Mouse (Mus musculus): ENCODE measurements around the gene Pheta1.

Gene Pheta1

GRCm38 (mm10) chr5:121825606-121826005 is 23.2 kb upstream of the Pheta1 start:
- no peak for DNase-seq (ENCODE audit: low read depth, low spot score)

- DNase-seq (ENCODE audit: low read depth, low spot score), result no peak
These were observed 20.9 kb upstream of the Pheta1 start for GRCm38 (mm10) chr5:121827876-121828275.

- no peak for DNase-seq (ENCODE audit: low read depth, low spot score)
These were observed 20.0 kb upstream of the Pheta1 start for GRCm38 (mm10) chr5:121828491-121829432.

DNA sequence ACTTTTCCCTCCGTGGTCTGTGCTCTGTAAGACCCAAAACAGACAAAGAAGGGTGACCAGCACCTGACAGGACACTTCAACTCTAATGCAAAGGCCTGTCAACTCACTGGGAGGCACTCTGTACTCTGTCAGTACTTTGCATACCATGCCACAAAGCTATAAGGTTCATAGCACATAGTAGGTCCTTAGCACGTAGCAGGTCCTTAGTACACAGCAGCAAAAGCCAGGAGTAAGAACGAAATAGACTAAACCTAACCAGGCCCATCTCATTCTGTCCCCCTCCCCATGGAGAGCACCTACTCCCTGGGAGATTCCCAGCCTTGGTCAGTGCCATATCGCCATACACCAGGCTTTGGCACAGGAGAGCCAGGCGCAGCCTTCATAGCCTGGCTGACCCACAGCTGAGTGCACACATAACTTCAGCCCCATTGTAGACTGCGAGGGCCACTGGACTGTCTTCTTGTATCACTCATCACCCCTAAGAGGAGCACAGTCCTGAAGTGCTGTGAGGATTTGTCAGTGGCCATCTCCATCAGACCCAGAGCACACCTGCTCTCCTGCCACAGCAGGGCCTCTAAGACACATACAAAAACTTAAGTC is 17.7 kb upstream of the Pheta1 start:
- DNase-seq (ENCODE audit: low read depth, low spot score), result no peak

DNA sequence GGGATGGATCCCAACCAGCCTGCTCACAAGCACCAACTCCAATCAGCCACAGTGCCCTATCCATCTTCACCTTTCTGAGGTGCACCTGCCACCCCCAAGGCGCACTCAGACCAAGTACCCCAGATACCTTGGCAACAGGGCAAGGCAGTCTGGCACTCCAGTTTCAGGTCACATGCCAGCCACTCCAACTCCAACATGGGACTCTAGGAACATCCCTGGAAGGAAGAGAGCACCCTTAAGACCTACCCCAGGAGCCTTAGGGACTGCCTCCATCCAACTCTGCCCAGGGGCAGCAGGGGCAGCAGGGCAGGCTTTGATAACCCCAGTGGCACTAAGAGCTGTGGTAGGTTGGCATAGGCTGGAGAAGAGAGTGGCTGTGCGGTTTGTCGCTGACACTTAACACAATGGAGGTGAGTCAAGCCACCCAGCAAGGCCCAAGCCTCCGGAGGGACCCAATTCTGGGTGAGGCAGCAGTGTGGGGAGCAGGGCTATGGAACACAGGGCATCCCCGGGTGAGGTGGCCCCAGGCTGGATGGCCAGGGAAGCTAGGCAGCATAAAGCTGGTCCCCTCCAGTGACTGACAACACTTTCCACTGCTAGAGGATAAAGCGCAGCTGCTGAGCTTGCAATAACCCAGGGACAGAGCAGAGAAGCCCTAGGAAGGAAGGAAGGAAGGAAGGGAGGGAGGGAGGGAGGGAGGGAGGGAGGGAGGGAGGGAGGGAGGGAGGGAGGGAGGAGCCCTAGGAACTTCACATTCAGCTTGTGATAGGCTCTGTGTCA is 16.2 kb upstream of the Pheta1 start:
- no peak for DNase-seq (ENCODE audit: low read depth, low spot score)

DNA sequence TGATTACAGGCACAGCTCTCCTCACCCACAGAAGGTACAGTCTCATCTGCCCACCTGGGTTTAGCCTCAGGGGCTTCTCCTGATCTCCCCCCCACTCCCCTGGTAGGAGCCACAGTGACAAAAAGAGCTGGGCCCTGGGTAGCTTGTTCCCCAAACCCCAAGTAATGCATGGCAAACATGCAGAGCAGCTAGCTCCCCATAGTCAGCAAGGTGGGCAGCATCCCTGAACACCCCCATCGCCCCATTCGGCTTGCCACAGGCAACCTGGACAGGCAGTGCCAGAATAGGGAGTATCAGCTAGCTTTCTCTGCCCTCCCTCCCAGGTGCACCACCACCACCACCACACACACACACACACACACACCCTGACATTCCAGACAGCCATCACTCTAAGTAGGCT is 15.6 kb upstream of the Pheta1 start:
- DNase-seq (ENCODE audit: low read depth, low spot score), result no peak

DNA sequence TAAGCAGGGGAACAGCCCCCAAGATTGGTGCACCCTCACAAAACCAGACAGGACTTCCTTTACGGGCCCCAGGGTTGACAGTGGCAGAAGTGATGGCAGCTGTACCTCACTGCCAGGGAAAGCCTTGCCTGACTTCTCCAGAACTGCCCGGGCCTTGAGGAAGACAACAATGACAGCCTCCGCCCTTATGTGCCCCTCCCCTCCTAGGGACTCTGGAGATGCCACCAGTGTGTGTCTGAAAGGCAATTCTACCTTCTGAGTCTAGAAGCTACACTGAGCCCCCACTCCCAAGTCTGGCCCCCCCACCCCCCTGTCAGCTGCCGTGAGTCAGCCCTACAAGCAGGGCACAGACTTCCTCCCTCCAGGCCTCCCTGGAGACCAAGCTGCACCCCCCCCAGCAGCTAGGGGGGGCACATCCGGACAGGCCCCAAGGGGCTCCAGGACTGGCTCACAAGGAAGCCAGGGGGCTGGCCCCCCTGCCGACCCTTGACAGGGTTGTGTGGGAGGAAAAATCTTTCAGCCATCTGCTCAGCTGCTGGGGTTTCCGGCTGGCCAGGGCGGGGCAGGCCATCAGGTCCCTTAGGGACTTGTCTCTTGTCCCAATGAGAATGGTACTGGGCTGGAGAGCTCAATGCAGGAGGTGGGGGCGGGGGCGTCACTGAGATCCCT is 15.1 kb upstream of the Pheta1 start:
- DNase-seq (ENCODE audit: low read depth, low spot score), result peak; percentile 53

DNA sequence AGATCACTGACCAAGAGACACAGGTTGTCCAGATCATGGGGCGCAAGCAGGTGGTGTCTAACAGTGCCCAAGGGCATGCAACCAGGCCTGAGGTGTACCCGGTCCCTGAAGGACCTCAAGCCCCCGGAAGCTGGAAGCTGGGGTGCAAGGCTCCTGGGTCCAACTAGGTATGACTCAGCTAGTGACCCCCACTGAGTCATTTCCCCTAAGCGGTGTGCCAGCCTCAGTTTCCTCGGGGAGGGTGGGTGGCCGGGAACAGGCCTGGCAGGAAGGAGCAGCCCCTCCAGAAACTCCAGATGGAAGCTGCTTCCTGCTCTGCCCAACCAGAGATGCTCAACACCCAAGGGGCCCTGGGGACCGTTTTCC is 14.6 kb upstream of the Pheta1 start:
- no peak for DNase-seq (ENCODE audit: low read depth, low spot score)

DNA sequence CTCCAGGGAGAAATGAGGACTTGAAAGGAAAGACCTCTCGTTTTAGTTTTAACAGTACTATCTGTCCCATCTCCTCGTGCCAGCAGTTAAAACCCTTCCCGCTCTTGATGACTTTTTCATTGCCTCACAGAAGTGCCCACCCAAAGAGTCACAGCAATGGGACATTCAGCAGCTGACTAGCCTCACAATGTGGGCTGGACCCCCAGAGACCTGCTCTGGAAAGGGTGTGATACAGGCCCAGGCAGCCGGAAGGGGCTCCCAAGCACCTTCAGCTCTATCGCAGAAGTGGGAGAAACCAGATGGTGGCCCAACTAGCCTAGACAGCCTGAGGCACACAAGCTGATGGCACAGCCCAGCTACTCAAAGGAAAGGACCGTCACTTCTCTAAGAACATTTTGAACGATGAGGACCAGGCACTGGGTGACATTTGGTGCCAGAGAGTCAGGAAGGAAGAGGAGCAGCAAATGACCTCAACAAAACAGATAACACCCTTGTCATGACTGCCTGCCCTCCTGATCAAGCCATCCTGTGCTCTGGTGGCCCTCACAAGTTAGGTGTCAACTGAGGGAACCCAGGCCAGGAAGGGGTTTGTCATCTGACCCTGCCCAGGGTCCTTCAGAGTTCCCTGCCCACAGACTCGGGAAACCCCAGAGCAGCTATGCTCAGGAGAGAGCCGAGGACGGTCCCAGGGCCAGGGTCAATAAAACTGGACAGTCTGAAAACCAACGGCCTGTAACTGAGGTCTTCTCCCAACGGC is 13.6 kb upstream of the Pheta1 start:
- peak; percentile 35 for DNase-seq (ENCODE audit: low read depth, low spot score)

DNA sequence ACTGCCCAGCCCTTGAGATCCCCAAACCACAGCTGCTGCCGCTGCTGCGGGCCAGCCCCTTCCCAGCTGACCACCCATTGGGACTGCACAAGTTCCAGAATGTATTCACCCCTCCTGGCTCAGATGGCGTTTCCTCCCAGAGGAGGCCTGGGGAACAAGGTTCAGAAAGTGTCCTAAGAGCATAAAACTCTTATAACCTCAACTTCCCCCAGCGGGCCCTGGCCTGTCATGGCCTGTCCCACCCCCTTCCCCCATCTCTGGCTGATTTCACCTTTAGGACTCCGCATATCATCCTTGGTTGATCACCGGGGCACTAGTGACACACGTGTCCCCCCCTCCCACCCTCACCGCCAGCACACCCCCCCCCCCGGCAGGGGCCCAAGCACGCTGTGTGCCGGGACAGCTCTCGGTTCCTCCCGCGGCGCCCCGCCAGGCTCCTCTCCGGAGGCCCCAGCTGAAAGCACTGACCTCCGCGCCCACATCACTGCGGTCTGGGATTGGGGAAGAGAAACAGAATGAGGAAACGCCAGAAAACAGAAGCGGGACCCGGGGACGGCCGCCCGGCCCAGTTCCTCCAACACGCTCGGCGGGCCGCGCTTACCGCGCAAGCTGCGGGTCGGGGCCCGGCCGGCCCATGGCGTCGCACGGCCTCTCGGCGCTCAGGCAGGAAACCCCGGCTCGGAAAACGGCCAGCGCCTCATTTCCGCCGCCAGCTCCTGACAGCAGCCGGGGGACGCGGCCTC is 12.7 kb upstream of the Pheta1 start:
- no peak for DNase-seq (ENCODE audit: low read depth, low spot score)

DNA sequence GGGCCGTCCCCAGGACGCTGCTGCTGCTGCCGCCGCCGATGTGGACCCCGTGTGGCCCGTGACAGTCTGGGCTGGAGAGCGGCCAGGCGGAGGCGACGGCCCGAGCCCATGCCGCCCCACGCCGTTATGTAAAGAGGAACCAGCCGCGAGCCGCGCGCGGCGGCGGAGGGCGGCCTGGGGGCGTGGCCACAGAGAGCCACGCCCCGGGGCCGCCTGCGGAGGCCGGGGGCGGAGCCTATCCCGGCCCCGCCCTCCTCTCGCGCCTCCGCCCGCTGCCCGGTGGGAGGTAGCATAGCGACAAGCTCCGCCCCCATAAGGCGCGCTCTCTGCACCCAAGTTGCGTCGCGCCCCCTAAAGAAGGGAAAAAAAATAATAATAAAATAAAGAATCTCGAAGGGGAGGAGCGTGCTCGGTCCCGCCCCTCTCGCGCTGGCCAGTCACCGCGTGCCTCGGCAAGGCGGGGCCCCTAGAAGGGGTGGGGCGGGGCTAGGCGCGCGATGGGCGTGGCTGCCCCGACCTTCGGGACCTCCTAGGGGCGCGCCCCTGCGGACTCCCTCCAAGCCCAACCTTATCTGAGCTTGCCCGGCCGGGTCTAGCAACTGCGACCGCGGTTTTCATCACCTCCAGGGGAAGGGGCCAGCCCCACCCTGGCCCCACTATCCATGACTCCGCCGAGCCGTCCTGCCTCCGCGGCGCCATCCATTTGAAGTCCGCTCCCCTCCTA is 11.9 kb upstream of the Pheta1 start:
- peak; percentile 98 for DNase-seq (ENCODE audit: low read depth, low spot score)

DNA sequence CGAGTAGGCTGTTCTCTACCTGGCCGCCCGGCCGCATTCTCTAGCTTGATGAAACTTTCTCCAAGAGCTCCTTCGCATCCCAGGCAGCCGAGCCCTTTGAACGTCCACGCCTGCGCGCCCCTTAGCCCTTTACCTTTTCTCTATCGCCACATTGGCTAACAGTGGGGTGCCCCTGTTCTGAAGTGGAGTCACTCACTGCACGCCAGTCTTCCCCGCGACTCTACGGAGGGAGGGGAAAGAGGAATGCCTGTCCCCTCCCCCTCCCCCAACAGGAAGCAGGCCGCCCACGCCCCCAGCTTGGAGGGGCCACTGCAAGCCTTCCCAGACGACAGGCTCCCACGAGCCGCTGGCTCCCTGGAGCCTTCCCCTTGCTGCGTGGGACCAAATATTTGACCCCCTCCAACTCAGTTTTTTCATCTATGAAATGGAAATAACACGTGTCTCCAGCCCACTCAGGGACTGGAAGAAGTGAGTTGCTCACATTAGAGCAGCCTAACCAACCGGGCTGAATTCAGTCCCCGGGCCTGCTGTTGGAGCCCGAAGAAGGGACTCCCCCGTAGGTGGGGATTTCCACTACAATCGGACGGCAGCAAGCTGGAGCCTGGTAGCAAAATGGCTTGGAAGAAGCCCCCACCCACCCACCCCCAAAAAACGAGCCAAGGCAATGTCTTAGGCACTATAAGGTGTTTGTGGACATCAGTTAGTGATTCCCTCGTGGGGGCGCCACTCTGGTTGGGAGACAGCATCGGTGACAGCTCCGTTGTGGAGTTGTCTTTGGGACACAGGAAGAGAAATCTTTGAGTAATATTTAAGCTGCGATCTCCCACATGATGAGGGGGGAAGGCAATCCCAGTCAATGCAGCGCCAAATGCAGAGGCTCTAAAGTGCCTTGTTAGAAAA is 11.1 kb upstream of the Pheta1 start, which contains the start of gene Sh2b3:
Sh2b3 (minus strand) TSS at position 206 of the 900 bp plus-strand sequence.
- DNase-seq (ENCODE audit: low read depth, low spot score), result peak; percentile 79

GRCm38 (mm10) chr5:121838341-121839127 is 10.2 kb upstream of the Pheta1 start:
- DNase-seq (ENCODE audit: low read depth, low spot score), result peak; percentile 74

GRCm38 (mm10) chr5:121839128-121839473 is 9.7 kb upstream of the Pheta1 start:
- no peak for DNase-seq (ENCODE audit: low read depth, low spot score)

DNA sequence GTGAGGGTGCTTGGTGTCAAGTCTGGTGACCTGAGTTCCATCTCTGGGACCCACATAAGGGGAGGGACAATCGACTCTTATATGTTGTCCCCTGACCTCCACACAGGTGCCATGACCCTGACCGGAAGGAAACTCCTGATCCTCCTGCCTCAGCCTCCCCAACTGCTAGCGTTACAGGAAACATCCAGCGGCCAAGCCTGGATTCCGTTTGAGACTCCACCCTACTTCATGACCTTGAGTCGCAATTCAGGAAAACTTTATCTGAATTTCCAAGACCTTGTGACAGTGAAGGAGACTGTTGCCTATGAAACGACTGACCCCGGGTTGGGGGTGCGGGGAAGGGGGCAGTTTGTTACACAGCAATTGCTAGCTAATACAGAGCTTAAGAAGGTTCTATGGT is 7.3 kb upstream of the Pheta1 start:
- DNase-seq (ENCODE audit: low read depth, low spot score), result no peak

DNA sequence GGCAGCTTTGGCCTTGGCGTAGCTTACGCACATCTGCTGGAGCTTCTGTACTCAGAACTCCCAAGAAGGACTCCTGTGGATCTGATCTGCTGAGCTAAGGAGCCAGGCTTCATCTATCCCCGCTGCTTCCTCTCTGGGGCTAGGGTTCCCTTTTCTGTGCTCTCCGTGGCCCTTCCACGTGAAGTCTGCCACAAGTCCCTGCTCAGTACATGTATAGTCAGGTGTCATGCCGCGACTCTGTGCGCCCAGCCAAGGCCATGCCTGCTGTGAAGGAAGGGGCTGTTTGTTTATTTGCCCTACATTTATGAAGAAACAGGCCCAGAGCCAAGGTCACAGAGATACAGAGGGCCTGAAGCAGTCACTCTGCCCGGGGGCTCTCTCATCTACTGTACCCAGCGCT is 6.8 kb upstream of the Pheta1 start:
- no peak for DNase-seq (ENCODE audit: low read depth, low spot score)

DNA sequence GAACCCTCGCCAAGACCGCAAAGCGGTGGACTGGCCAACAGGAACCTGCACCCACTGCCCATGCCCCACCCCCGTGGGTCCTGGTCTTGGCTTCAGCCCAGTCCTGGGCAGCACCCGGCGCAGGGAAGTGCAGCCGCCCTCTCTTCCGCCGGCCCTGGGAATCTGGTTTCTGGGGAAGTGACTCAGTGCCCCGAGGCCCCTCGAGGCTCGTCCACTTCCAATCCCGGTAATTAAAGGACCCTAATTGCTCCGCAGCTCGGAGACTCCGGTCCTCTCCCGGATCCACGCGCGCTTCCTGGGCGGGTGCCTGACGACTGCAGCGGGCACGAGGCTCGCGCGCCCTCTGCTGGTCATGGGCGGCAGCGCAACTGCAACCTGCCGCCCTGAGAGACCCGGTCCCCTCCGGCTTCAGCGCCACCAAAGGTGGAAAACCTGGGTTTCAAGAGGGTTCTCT is 6.1 kb upstream of the Pheta1 start:
- peak; percentile 93 for DNase-seq (ENCODE audit: low read depth, low spot score)

Measured in CD4-positive, CD25-positive, alpha-beta regulatory T cell, adult 2 months (primary cell).